Mouse (Mus musculus) cerebellum, adult 8-10 months (tissue): ENCODE measurements around the gene Hydin.
"Not testable (repeated sequence)": the region's sequence is repeated elsewhere in the genome, so short reads cannot be mapped to it uniquely, and the experiment has no call there.

ENCODE experiments used
- DNase-seq: peaks from one replicate; pipeline ENCODE4 v3.0.0; 2022

Hydin gene

GRCm38 (mm10) chr8:110530008-110530762 lies 263.4 kb downstream of the Hydin start:
- DNase-seq: no peak

GRCm38 (mm10) chr8:110533781-110534180 lies 267.0 kb downstream of the Hydin start:
- no peak for DNase-seq

GRCm38 (mm10) chr8:110537849-110538248 lies 271.1 kb downstream of the Hydin start:
- DNase-seq: peak; percentile 86

GRCm38 (mm10) chr8:110550343-110550742 lies 283.6 kb downstream of the Hydin start:
- DNase-seq: no peak

GRCm38 (mm10) chr8:110552111-110552510 lies 285.3 kb downstream of the Hydin start:
- DNase-seq: not testable (repeated sequence)

- DNase-seq: no peak
Measured at GRCm38 (mm10) chr8:110592641-110593040, 325.9 kb downstream of the Hydin start.

- no peak for DNase-seq
Measured at GRCm38 (mm10) chr8:110594164-110594563, 327.4 kb downstream of the Hydin start.

- DNase-seq: peak; percentile 51
Measured at GRCm38 (mm10) chr8:110604556-110604955, 337.8 kb downstream of the Hydin start.

- DNase-seq: no peak
Measured at GRCm38 (mm10) chr8:110605401-110606015, 338.7 kb downstream of the Hydin start.

GRCm38 (mm10) chr8:110615730-110616129 lies 349.0 kb downstream of the Hydin start:
- DNase-seq: no peak

GRCm38 (mm10) chr8:110617801-110618358 lies 351.1 kb downstream of the Hydin start:
- no peak for DNase-seq

GRCm38 (mm10) chr8:110618391-110619207 lies 351.8 kb downstream of the Hydin start, which contains the start of gene Vac14:
Gene Vac14 (plus strand): TSS chr8:110618585.
- DNase-seq: peak; percentile 98

- DNase-seq: no peak
Measured at GRCm38 (mm10) chr8:110619208-110619574, 352.4 kb downstream of the Hydin start.

- no peak for DNase-seq
Measured at GRCm38 (mm10) chr8:110619919-110620318, 353.1 kb downstream of the Hydin start.

- no peak for DNase-seq
Measured at GRCm38 (mm10) chr8:110626431-110626830, 359.7 kb downstream of the Hydin start.

GRCm38 (mm10) chr8:110629245-110630063 lies 362.7 kb downstream of the Hydin start:
- DNase-seq: peak; percentile 73

GRCm38 (mm10) chr8:110630079-110630478 lies 363.3 kb downstream of the Hydin start:
- DNase-seq: no peak

- peak; percentile 59 for DNase-seq
Measured at GRCm38 (mm10) chr8:110630571-110631071, 363.8 kb downstream of the Hydin start.

GRCm38 (mm10) chr8:110631201-110631600 lies 364.4 kb downstream of the Hydin start:
- no peak for DNase-seq

- no peak for DNase-seq
Measured at GRCm38 (mm10) chr8:110633814-110634213, 367.0 kb downstream of the Hydin start.

- no peak for DNase-seq
Measured at GRCm38 (mm10) chr8:110636182-110636581, 369.4 kb downstream of the Hydin start.

- DNase-seq: peak; percentile 64
Measured at GRCm38 (mm10) chr8:110642331-110642730, 375.6 kb downstream of the Hydin start.
